Comparison of ENCODE assay signal across 28 mouse cellular contexts in the genomic region with DNA sequence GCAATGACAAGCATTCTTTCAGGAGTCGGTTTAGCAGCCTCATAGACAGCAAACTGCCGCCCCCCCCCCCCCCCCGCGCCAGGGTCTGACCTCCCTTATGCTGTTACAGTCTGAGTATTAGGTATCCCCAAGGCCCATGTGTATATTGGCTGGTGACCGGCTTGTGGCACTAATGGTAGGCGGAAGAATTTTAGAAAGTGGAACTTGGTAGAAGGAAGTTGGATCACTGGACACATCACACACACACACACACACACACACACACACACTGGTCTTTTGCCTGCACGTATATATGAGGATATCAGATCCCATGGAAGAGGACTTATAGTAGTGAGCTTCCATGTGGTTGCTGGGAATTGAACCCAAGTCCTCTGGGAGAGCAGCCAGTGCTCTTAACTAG. TPM values are rescaled to one million over a fixed set of nuclear protein-coding genes. Genes with fewer than 3 reads are reported as not detected.
DNase-seq lines count a peak whose midpoint lies in the region; ATAC-seq lines count a peak whose summit lies in the region.
"Had no signal": no experiment of that assay in that cellular context is flagged by ENCODE, and none has a peak within 500 bp of the region (broad histone marks: within the 10 kb centered on the region; RNA-seq: fewer than 3 reads in every experiment).

No protein-coding gene starts in this region.

- H3K9ac ChIP-seq in liver, embryonic 13.5 days = no peak overlapping the region
- H3K9ac ChIP-seq in liver, embryonic 11.5 days (ENCODE audit: low read depth, low read length) = no peak overlapping the region
- H3K9ac ChIP-seq: embryonic facial prominence, embryonic 13.5 days; embryonic facial prominence, embryonic 15.5 days; forebrain, embryonic 12.5 days had no signal

- H3K36me3 ChIP-seq in liver, embryonic 13.5 days = peaks cover 55% of the 10 kb centered on the region
- peaks cover 4% of the 10 kb centered on the region; the same call in 1 of the 2 replicates for H3K36me3 ChIP-seq in liver, embryonic 11.5 days (ENCODE audit: control insufficient read depth, insufficient read depth, low read length)
- H3K36me3 ChIP-seq: embryonic facial prominence, embryonic 15.5 days; forebrain, embryonic 12.5 days had no signal

- no peak overlapping the region for H3K4me2 ChIP-seq in liver, embryonic 13.5 days
- H3K4me2 ChIP-seq in liver, embryonic 11.5 days = no peak overlapping the region
- H3K4me2 ChIP-seq: embryonic facial prominence, embryonic 13.5 days; embryonic facial prominence, embryonic 15.5 days; forebrain, embryonic 12.5 days had no signal

- ATAC-seq in liver, embryonic 13.5 days (ENCODE audit: low read depth) = no peak
- ATAC-seq in liver, embryonic 11.5 days (replicated peaks; ENCODE audit: low FRiP score) = no peak
- peak; percentile 50 for ATAC-seq in granulocyte monocyte progenitor cell, adult 5-6 weeks (replicated peaks; ENCODE audit: poor library complexity, severe bottlenecking)
- peak; percentile 55; the same call in 1 of the 2 replicates for ATAC-seq in monocyte, adult 5-6 weeks (replicated peaks; ENCODE audit: insufficient number of reproducible peaks, low FRiP score, low TSS enrichment, poor library complexity, severe bottlenecking)
- ATAC-seq: activated CD4-positive, CD25-positive, alpha-beta regulatory T cell, adult 4 months; CD4-positive, CD25-positive, alpha-beta regulatory T cell, adult 4 months; forebrain, embryonic 14.5 days; forebrain, embryonic 16.5 days; Patski had no signal

- peaks cover 84% of the 10 kb centered on the region for H3K4me1 ChIP-seq in liver, embryonic 13.5 days (replicated peaks)
- peaks cover 11% of the 10 kb centered on the region for H3K4me1 ChIP-seq in liver, embryonic 11.5 days (replicated peaks; ENCODE audit: control insufficient read depth, insufficient read depth, low read length)
- H3K4me1 ChIP-seq: forebrain, embryonic 12.5 days had no signal

- 72% methylated on average over 7 of the region's 7 CpGs for WGBS in liver, embryonic 13.5 days (ENCODE audit: insufficient replicate concordance)
- 82% methylated on average over 7 of the region's 7 CpGs for WGBS in liver, embryonic 11.5 days

- DNase-seq in liver, embryonic 13.5 days = no peak
- DNase-seq in liver, embryonic 11.5 days (ENCODE audit: low spot score) = no peak
- DNase-seq in thymus, adult 18-20 months = no peak
- DNase-seq in cerebellum, postnatal 10 days = no peak
- DNase-seq: adrenal gland, adult 8-10 months; adrenal gland, postnatal 14 days; adrenal gland, postnatal 36 days; B cell, adult 2 months; cerebellum, adult 11-12 months; cerebellum, adult 2 months; cerebellum, adult 9-10 months; cerebellum, postnatal 14 days; cerebellum, postnatal 36 days; embryo, embryonic 11 days had no signal

- peak overlapping the region; percentile 39; the same call in 1 of the 2 replicates for H3K27ac ChIP-seq in liver, embryonic 13.5 days
- no peak overlapping the region for H3K27ac ChIP-seq in liver, embryonic 11.5 days (ENCODE audit: low read depth, low read length)
- H3K27ac ChIP-seq: embryonic facial prominence, embryonic 13.5 days; embryonic facial prominence, embryonic 15.5 days; forebrain, embryonic 10.5 days; forebrain, embryonic 12.5 days had no signal

- H3K4me3 ChIP-seq in liver, embryonic 13.5 days (replicated peaks) = no peak overlapping the region
- H3K4me3 ChIP-seq in liver, embryonic 11.5 days (ENCODE audit: low read depth, low read length) = no peak overlapping the region
- H3K4me3 ChIP-seq: embryonic facial prominence, embryonic 13.5 days; embryonic facial prominence, embryonic 15.5 days; erythroblast, embryonic 14.5 days; forebrain, embryonic 10.5 days; forebrain, embryonic 12.5 days had no signal

- H3K27me3 ChIP-seq in liver, embryonic 13.5 days = no peaks in the 10 kb centered on the region
- H3K27me3 ChIP-seq in liver, embryonic 11.5 days (replicated peaks; ENCODE audit: control insufficient read depth, insufficient read depth, low read length) = no peaks in the 10 kb centered on the region
- H3K27me3 ChIP-seq: CH12.LX; embryonic facial prominence, embryonic 13.5 days; embryonic facial prominence, embryonic 15.5 days; forebrain, embryonic 12.5 days; Patski had no signal

- no peaks in the 10 kb centered on the region for H3K9me3 ChIP-seq in liver, embryonic 13.5 days (replicated peaks)
- H3K9me3 ChIP-seq in liver, embryonic 11.5 days (ENCODE audit: control insufficient read depth, low read length) = no peaks in the 10 kb centered on the region
- H3K9me3 ChIP-seq: embryonic facial prominence, embryonic 13.5 days; embryonic facial prominence, embryonic 15.5 days; forebrain, embryonic 10.5 days; forebrain, embryonic 12.5 days; G1E had no signal

RNA-seq across cellular contexts. Expression of gene Rab43, which starts 9.5 kb away (rescaled TPM):
- polyA plus RNA-seq in liver, embryonic 13.5 days (2015; fragmentation: Nextera tagmentation; extraction: Ambion mirVana) = 20.6 and 24.1 TPM in 2 replicates
- polyA plus RNA-seq in liver, embryonic 11.5 days (2014; fragmentation: Nextera tagmentation; extraction: Ambion mirVana) = 20.4 and 21.4 TPM in 2 replicates
- 18.8 and 36.7 TPM in 2 replicates for total RNA-seq in granulocyte monocyte progenitor cell, adult 5-6 weeks (2014; fragmentation: Nextera tagmentation)
- total RNA-seq in granulocyte monocyte progenitor cell, adult 5-6 weeks (2017) = 4.2 and 6.4 TPM in 2 replicates
- total RNA-seq in monocyte, adult 5-6 weeks (2017) = 33.6 to 48.6 TPM (median 34.7 TPM) in 3 replicates

RNA-seq across cellular contexts. Expression of gene Gp9, which starts 24.6 kb away (rescaled TPM):
- 32.7 and 35.6 TPM in 2 replicates for polyA plus RNA-seq in liver, embryonic 13.5 days (2015; fragmentation: Nextera tagmentation; extraction: Ambion mirVana)
- 37.2 and 37.3 TPM in 2 replicates for polyA plus RNA-seq in liver, embryonic 11.5 days (2014; fragmentation: Nextera tagmentation; extraction: Ambion mirVana)
- total RNA-seq in granulocyte monocyte progenitor cell, adult 5-6 weeks (2014; fragmentation: Nextera tagmentation) = 0.88 TPM in 1 of 2 replicates, not detected in the other
- 0.30 TPM in 1 of 2 replicates, not detected in the other for total RNA-seq in granulocyte monocyte progenitor cell, adult 5-6 weeks (2017)
- total RNA-seq in monocyte, adult 5-6 weeks (2017) = 1.9 to 42.8 TPM (median 3.1 TPM) in 3 replicates
- total RNA-seq: adrenal gland, postnatal 36 days; CH12.LX had no signal
- polyA plus RNA-seq: activated CD4-positive, CD25-positive, alpha-beta regulatory T cell, adult 4 months; CD4-positive, CD25-positive, alpha-beta regulatory T cell, adult 4 months; Patski had no signal

RNA-seq across cellular contexts. Expression of gene Gm45140, which starts 33.1 kb away (rescaled TPM):
- polyA plus RNA-seq in liver, embryonic 13.5 days (2015; fragmentation: Nextera tagmentation; extraction: Ambion mirVana) = 3.5 and 5.8 TPM in 2 replicates
- 5.6 and 7.8 TPM in 2 replicates for polyA plus RNA-seq in liver, embryonic 11.5 days (2014; fragmentation: Nextera tagmentation; extraction: Ambion mirVana)
- total RNA-seq in granulocyte monocyte progenitor cell, adult 5-6 weeks (2014; fragmentation: Nextera tagmentation) = 2.2 and 5.6 TPM in 2 replicates
- 11.6 and 14.3 TPM in 2 replicates for total RNA-seq in granulocyte monocyte progenitor cell, adult 5-6 weeks (2017)
- 27.5 to 45.6 TPM (median 37.9 TPM) in 3 replicates for total RNA-seq in monocyte, adult 5-6 weeks (2017)

RNA-seq across cellular contexts. Expression of gene Isy1, which starts 36.1 kb away (rescaled TPM):
- 51.5 and 63.6 TPM in 2 replicates for polyA plus RNA-seq in liver, embryonic 13.5 days (2015; fragmentation: Nextera tagmentation; extraction: Ambion mirVana)
- polyA plus RNA-seq in liver, embryonic 11.5 days (2014; fragmentation: Nextera tagmentation; extraction: Ambion mirVana) = 84.8 and 89.0 TPM in 2 replicates
- total RNA-seq in granulocyte monocyte progenitor cell, adult 5-6 weeks (2014; fragmentation: Nextera tagmentation) = 58.9 and 61.0 TPM in 2 replicates
- total RNA-seq in granulocyte monocyte progenitor cell, adult 5-6 weeks (2017) = 108 and 127 TPM in 2 replicates
- 60.7 to 130 TPM (median 83.6 TPM) in 3 replicates for total RNA-seq in monocyte, adult 5-6 weeks (2017)

RNA-seq across cellular contexts. Expression of gene Cnbp, which starts 48.4 kb away (rescaled TPM):
- 786 and 880 TPM in 2 replicates for polyA plus RNA-seq in liver, embryonic 13.5 days (2015; fragmentation: Nextera tagmentation; extraction: Ambion mirVana)
- polyA plus RNA-seq in liver, embryonic 11.5 days (2014; fragmentation: Nextera tagmentation; extraction: Ambion mirVana) = 1,371 and 1,468 TPM in 2 replicates
- total RNA-seq in granulocyte monocyte progenitor cell, adult 5-6 weeks (2014; fragmentation: Nextera tagmentation) = 481 and 528 TPM in 2 replicates
- 1,031 and 1,136 TPM in 2 replicates for total RNA-seq in granulocyte monocyte progenitor cell, adult 5-6 weeks (2017)
- 887 to 1,002 TPM (median 999 TPM) in 3 replicates for total RNA-seq in monocyte, adult 5-6 weeks (2017)

Comparison
In these comparisons a context has a peak if more than half of its experiments do, and no peak if none do; other contexts are left out.
1. ATAC-seq: peak in granulocyte monocyte progenitor cell, adult 5-6 weeks (single experiment) and monocyte, adult 5-6 weeks (single experiment); none in liver, embryonic 13.5 days (single experiment) and liver, embryonic 11.5 days (single experiment).